In the genomic region with DNA sequence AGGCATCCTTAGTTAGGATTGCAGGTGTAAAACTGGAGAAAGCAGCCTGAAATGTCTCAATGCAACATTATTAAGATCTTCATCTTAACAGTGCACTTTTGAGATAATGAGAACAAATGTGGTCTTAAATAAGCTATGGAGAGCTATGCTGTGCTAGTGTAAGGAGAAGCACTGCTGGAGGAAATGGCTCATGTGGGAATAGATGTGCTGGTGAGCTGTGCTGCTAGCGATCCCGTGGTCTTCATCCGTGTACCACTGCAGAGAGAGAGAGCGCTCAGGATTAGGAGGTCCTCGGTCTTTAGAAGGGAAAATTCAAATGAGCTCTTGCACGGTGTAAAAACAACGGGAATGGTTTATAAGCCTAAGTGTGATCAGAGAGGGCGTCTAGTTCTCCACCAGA, we compare ENCODE assay signal across 18 mouse cellular contexts.
DNase-seq lines count a peak whose midpoint lies in the region; ATAC-seq and TF ChIP-seq lines count a peak whose summit lies in the region.
"Had no signal": no experiment of that assay in that cellular context is flagged by ENCODE, and none has a peak within 500 bp of the region (broad histone marks: within the 10 kb centered on the region; RNA-seq: fewer than 3 reads in every experiment).

No protein-coding gene starts in this region.

- no peak for DNase-seq in hindbrain, embryonic 11.5 days (ENCODE audit: low spot score)
- DNase-seq in left cerebral cortex, adult 2 months (ENCODE audit: extremely low spot score in 1 of 2, low spot score in 2 of 2), result no peak
- DNase-seq in left cerebral cortex, postnatal 25 days (ENCODE audit: low spot score in 2 of 2), result no peak
- no peak for DNase-seq in neural tube, embryonic 10.5 days (ENCODE audit: extremely low spot score, low spot score)
- no peak for DNase-seq in thymus, postnatal 4 days
- DNase-seq: adrenal gland, adult 2 months; adrenal gland, postnatal 25 days; cerebellum, adult 18-20 months; cerebellum, postnatal 10 days; gastrocnemius, postnatal 36 days; heart, adult 11 months; heart, postnatal 36 days had no signal

- no peaks in the 10 kb centered on the region for H3K36me3 ChIP-seq in hindbrain, embryonic 13.5 days
- no peaks in the 10 kb centered on the region for H3K36me3 ChIP-seq in hindbrain, embryonic 11.5 days (ENCODE audit: control insufficient read depth, insufficient read depth, low read length)
- H3K36me3 ChIP-seq in neural tube, embryonic 14.5 days (ENCODE audit: control insufficient read depth, insufficient read depth, low read length), result no peaks in the 10 kb centered on the region
- H3K36me3 ChIP-seq: embryonic facial prominence, embryonic 10.5 days; heart, embryonic 13.5 days; intestine, embryonic 15.5 days had no signal

- intact Hi-C loops in left cerebral cortex, adult 2 months (cut with DNase I), result no loop called here
- intact Hi-C loops in left cerebral cortex, postnatal 25 days (cut with DNase I), result no loop called here

- ATAC-seq in hindbrain, embryonic 13.5 days (ENCODE audit: low FRiP score), result peak; percentile 43; the same call in 1 of the 2 replicates
- ATAC-seq in hindbrain, embryonic 11.5 days (ENCODE audit: low FRiP score), result no peak
- peak; percentile 75; the same call in 1 of the 2 replicates for ATAC-seq in neural tube, embryonic 14.5 days (ENCODE audit: low read depth)
- ATAC-seq: intestine, embryonic 15.5 days had no signal

- H3K4me1 ChIP-seq in hindbrain, embryonic 13.5 days (replicated peaks), result 0 out of 2 replicates have a peak, but pooled peaks cover 3% of the 10 kb centered on the region
- no peaks in the 10 kb centered on the region for H3K4me1 ChIP-seq in hindbrain, embryonic 11.5 days (replicated peaks; ENCODE audit: control insufficient read depth, insufficient read depth, low read length)
- H3K4me1 ChIP-seq in neural tube, embryonic 14.5 days (ENCODE audit: control insufficient read depth, insufficient read depth, low read length), result no peaks in the 10 kb centered on the region
- H3K4me1 ChIP-seq: heart, embryonic 13.5 days; intestine, embryonic 15.5 days had no signal

- H3K4me3 ChIP-seq in hindbrain, embryonic 13.5 days, result no peak overlapping the region
- H3K4me3 ChIP-seq in hindbrain, embryonic 11.5 days (ENCODE audit: low read depth, low read length), result no peak overlapping the region
- H3K4me3 ChIP-seq in left cerebral cortex, adult 2 months, result no peak overlapping the region
- H3K4me3 ChIP-seq in neural tube, embryonic 14.5 days (ENCODE audit: low read depth, low read length), result no peak overlapping the region
- H3K4me3 ChIP-seq: embryonic facial prominence, embryonic 10.5 days; heart, embryonic 13.5 days; intestine, embryonic 15.5 days had no signal

- H3K27me3 ChIP-seq in hindbrain, embryonic 13.5 days, result no peaks in the 10 kb centered on the region
- H3K27me3 ChIP-seq in hindbrain, embryonic 11.5 days (ENCODE audit: control insufficient read depth, insufficient read depth, low read length), result no peaks in the 10 kb centered on the region
- no peaks in the 10 kb centered on the region for H3K27me3 ChIP-seq in neural tube, embryonic 14.5 days (ENCODE audit: control insufficient read depth, insufficient read depth, low read length)
- H3K27me3 ChIP-seq: heart, embryonic 13.5 days; intestine, embryonic 15.5 days had no signal

- no peak overlapping the region for H3K27ac ChIP-seq in hindbrain, embryonic 13.5 days
- no peak overlapping the region for H3K27ac ChIP-seq in hindbrain, embryonic 11.5 days (ENCODE audit: low read depth, low read length)
- H3K27ac ChIP-seq in left cerebral cortex, adult 2 months, result peak overlapping the region; percentile 68
- no peak overlapping the region for H3K27ac ChIP-seq in neural tube, embryonic 14.5 days (ENCODE audit: low read depth, low read length)
- H3K27ac ChIP-seq: embryonic facial prominence, embryonic 10.5 days; heart, embryonic 13.5 days; hindbrain, embryonic 14.5 days; intestine, embryonic 15.5 days had no signal

- no peak overlapping the region for H3K9ac ChIP-seq in hindbrain, embryonic 13.5 days
- no peak overlapping the region for H3K9ac ChIP-seq in hindbrain, embryonic 11.5 days (ENCODE audit: low read depth, low read length)
- no peak overlapping the region for H3K9ac ChIP-seq in neural tube, embryonic 14.5 days (replicated peaks; ENCODE audit: low read depth, low read length)
- H3K9ac ChIP-seq: heart, embryonic 13.5 days; hindbrain, embryonic 14.5 days; intestine, embryonic 15.5 days had no signal

- H3K9me3 ChIP-seq in hindbrain, embryonic 13.5 days, result no peaks in the 10 kb centered on the region
- H3K9me3 ChIP-seq in hindbrain, embryonic 11.5 days (ENCODE audit: control insufficient read depth, low read length), result no peaks in the 10 kb centered on the region
- H3K9me3 ChIP-seq in neural tube, embryonic 14.5 days (ENCODE audit: control insufficient read depth, low read length), result no peaks in the 10 kb centered on the region
- H3K9me3 ChIP-seq: embryonic facial prominence, embryonic 10.5 days; heart, embryonic 13.5 days; intestine, embryonic 15.5 days had no signal

- no peak for TF ChIP-seq CTCF in left cerebral cortex, adult 2 months (IDR thresholded peaks at IDR 0.05)

- 74% methylated on average over 8 of the region's 8 CpGs for WGBS in hindbrain, embryonic 13.5 days
- 83% methylated on average over 8 of the region's 8 CpGs for WGBS in hindbrain, embryonic 11.5 days
- WGBS in neural tube, embryonic 14.5 days, result 49% methylated on average over 8 of the region's 8 CpGs

- no peak overlapping the region for H3K4me2 ChIP-seq in hindbrain, embryonic 13.5 days
- H3K4me2 ChIP-seq in hindbrain, embryonic 11.5 days (replicated peaks; ENCODE audit: low read depth, low read length), result no peak overlapping the region
- no peak overlapping the region for H3K4me2 ChIP-seq in neural tube, embryonic 14.5 days (ENCODE audit: low read depth, low read length)
- H3K4me2 ChIP-seq: heart, embryonic 13.5 days; hindbrain, embryonic 14.5 days; intestine, embryonic 15.5 days had no signal
